Mouse (Mus musculus) liver, adult 2 months (tissue): ENCODE measurements around the gene Prdm16.

Experiments used
- CTCF ChIP-seq: fragments of 200-500 bp; IDR thresholded peaks from 2 replicates; pipeline ENCODE4 v1.5.1; 2011; ENCODE audit warnings: low read depth, low read length, control low read depth
- POLR2A ChIP-seq: fragments of 200-500 bp; IDR thresholded peaks from 2 replicates; pipeline ENCODE4 v1.6.1; 2011; ENCODE audit warnings: low read length, control low read depth; ENCODE audit not compliant: insufficient read depth; ENCODE audit errors: extremely low read depth

DNA sequence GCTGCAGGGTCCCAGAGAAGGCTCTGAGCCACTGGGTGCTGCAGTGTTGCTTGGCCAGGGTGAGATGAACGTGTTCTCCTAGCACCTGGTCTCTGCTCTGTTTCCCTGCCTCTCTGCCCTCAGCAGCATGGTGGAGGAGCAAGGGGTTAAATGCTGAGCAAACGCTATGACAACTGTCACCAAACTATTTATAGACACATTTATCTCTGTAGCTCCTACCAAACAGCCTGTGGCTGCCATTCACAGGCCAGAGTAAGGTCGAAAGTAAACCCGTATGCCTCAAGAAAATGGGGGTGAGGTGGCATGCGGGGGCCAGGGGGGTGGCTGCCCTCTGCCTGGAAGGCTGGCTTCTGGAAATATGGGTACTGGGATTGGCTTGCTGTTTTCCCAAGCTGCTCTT lies 94.1 kb downstream of the Prdm16 start:
- TF ChIP-seq POLR2A (no peak), CTCF (no peak)
